Comparison of ENCODE assay signal across 8 mouse cellular contexts in the genomic region with DNA sequence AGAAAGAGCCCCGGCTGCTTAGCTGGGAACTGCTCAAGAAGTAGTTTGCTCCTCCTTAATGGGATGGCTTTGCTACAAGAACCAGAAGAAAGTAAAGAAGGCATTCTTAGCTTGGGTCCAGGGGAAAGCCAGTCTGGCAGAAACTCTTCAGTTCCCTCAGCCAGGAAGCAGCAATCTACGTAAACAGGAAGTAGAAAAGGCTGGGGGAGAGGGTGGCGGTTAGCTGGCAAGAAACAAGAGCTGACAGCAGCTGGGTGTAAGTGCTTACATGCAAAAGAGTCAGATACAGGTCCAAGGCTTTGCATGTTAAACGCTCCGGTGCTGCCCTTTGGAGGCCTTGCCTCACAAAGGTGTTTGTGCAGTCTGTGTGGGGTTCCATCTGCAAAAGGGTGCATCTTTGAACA. TPM values are rescaled to one million over a fixed set of nuclear protein-coding genes. Genes with fewer than 3 reads are reported as not detected.
DNase-seq lines count a peak whose midpoint lies in the region.

No protein-coding gene starts in this region.

- peak overlapping the region; percentile 42; the same call in 1 of the 2 replicates for H3K27ac ChIP-seq in limb, embryonic 10.5 days

- no peaks in the 10 kb centered on the region for H3K27me3 ChIP-seq in limb, embryonic 10.5 days (ENCODE audit: low read depth, poor library complexity, severe bottlenecking)

- no peak overlapping the region for H3K4me3 ChIP-seq in limb, embryonic 10.5 days

- DNase-seq in layer of hippocampus, adult 11-12 months (ENCODE audit: low spot score), result peak; percentile 54
- DNase-seq in layer of hippocampus, postnatal 10 days (ENCODE audit: low spot score in 2 of 2), result no peak
- peak; percentile 23 for DNase-seq in R1 (ENCODE audit: low read depth, low spot score)
- DNase-seq in heart, adult 9 months (ENCODE audit: low spot score in 2 of 2), result peak; percentile 73 to 84
- no peak for DNase-seq in limb, embryonic 10.5 days (ENCODE audit: low spot score)
- peak; percentile 90 for DNase-seq in naive thymus-derived CD4-positive, alpha-beta T cell, adult 2 months (ENCODE audit: low read depth)
- peak; percentile 27 for DNase-seq in yolk sac, embryonic 10.5 days (ENCODE audit: low spot score)
- no peak for DNase-seq in right cerebral cortex, adult 18-20 months

- no peaks in the 10 kb centered on the region for H3K36me3 ChIP-seq in limb, embryonic 10.5 days

- WGBS in limb, embryonic 10.5 days, result 73% methylated on average over 5 of the region's 5 CpGs

- H3K9me3 ChIP-seq in limb, embryonic 10.5 days (replicated peaks), result no peaks in the 10 kb centered on the region

- peaks cover 13% of the 10 kb centered on the region for H3K4me1 ChIP-seq in limb, embryonic 10.5 days

RNA-seq across cellular contexts. Expression of gene Psma1, which starts 41.5 kb away (rescaled TPM):
- 100 to 1,000 TPM; 142 to 143 TPM for total RNA-seq in layer of hippocampus, postnatal 10 days (2021)
- 502 and 525 TPM in 2 replicates for polyA plus RNA-seq in limb, embryonic 10.5 days (2016; fragmentation: Nextera tagmentation; extraction: Ambion mirVana)

Comparison
In these comparisons a context has a peak if more than half of its experiments do, and no peak if none do; other contexts are left out.
1. DNase-seq: peak in layer of hippocampus, adult 11-12 months (single experiment), R1 (single experiment), heart, adult 9 months (2 of 2), naive thymus-derived CD4-positive, alpha-beta T cell, adult 2 months (single experiment) and yolk sac, embryonic 10.5 days (single experiment); none in layer of hippocampus, postnatal 10 days (0 of 2), limb, embryonic 10.5 days (single experiment) and right cerebral cortex, adult 18-20 months (single experiment).